Mouse (Mus musculus): ENCODE data around the gene Krtap5-2.
"Not testable (repeated sequence)": the region's sequence is repeated elsewhere in the genome, so short reads cannot be mapped to it uniquely, and the experiment has no call there.

The Krtap5-2 gene

DNA sequence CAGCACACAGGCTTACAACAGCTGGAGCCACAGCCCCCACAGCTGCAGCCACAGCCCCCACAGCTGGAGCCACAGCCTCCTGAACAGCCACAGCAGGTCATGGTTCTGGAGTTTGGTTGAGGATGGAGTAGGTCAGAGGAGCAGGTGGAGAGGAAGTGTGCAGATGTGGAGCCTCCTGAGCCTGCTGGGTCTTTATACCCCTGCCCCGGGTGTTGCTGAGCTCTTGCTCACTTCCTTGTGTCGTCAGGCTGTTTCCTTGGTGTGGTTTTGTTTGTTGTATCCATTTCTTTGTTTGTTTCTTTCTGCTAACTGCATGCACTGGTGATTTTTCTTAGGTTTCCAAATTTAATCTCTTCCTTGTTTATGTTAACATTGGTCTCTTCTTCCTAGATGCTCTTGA is 39.9 kb downstream of the Krtap5-2 start, which contains the start of gene Gm39115:
Gm39115 (minus strand) TSS at position 101 of the 400 bp plus-strand sequence.
- DNase-seq (ENCODE audit: low spot score in 2 of 2) = not testable (repeated sequence)

DNA sequence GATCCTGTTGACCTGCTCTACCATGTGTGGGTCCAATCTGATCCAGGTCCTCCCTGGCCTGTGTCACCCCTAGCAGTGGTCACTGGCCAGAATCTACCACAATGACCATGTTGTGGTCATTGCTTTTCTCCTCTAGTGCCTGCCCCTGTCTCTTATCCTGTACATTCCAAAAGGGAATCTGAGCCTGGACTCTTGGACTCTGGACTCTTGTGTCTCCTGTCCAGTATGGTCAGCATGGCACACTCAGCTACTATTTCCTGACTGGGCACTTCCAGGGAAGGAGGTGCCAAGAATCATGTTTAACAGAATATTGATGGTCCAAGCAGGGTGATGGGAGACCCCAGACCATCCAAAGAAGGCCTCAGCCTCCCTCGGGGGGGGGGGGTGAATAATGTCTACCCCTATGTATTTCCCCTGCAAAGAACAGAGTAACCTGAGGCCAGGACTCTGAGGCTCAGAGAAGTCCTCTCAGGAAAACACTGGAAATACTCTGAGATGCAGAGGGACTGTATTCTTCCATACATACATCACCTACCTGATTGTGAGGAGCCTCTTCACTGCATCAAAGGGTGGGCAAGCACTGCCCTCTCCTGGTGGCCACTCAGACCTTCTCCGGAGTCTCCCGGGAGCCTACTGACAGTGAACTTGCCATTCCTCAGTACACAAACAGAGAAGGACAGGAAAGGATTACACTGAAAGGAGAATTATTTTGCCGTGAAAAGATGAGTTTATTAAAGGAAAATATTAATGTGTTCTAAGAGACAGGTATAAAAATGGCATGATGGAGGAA is 41.4 kb downstream of the Krtap5-2 start:
- no peak for DNase-seq (ENCODE audit: low spot score in 2 of 2)

DNA sequence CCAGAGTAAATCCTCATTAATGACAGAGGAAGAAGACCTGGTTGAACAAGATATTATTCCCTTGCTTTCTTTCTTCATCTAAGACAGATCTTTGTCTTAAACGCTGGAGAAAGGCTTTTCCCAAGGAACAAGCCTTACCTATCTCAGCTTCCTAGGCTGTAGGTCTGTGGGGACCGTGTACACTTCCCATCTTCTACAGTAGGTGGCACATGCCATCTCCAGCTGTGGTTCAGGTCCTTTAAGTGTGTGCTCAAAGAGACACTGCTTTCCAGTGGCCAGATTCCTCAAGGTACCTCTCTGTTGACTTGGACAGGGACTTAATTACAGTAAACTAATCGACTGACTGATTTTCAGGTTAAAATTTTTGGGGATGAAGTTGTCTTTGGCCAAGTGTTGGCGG is 47.0 kb downstream of the Krtap5-2 start:
- DNase-seq (ENCODE audit: low spot score in 2 of 2) = no peak

Measured in urinary bladder, postnatal 36 days (tissue).